Mouse (Mus musculus): ENCODE measurements around the gene Ackr4. TPM values are rescaled to one million over a fixed set of nuclear protein-coding genes. Genes with fewer than 3 reads are reported as not detected.

The Ackr4 gene
- polyA plus RNA-seq, 1 experiment = not detected

DNA sequence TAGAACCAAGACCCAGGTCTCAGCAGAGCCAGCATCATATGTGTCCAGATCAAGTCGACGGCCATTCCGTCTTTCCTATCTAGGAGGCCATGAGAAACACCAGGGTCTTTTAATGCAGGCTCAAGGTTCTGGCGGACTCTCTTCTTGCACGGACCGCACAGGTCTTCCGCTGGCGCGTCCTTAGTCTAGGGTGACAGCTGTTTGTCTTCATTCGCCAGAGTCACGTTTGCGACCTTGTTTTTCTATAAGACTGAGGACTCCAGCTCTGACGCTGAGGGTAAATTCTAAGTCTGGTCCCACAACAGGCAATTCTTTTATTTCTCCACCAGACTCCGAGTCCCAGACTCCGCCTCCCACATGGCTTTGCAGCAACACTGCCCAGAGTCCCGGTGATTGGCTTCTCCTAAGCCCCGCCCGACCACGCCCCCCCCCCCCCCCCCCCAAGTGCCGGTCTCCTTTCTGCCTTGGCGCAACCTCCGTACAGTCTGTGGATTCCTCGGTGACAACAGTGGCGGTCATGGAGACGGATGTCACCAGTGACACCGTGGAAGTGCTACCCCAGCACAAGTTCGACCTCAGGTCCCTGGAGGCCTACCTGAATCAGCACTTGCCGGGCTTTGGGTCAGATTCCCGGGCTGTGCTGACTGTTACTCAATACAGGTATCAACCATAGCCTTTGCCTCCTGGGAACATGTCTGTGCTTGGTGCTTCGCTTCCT is 63.3 kb downstream of the Ackr4 start, which contains the start of gene Acad11:
Gene Acad11, plus strand, starts transcription at position 134 of the 718 bp plus-strand sequence.
- no peak for TF ChIP-seq GATA1 (IDR thresholded peaks at IDR 0.05; ENCODE audit: borderline replicate concordance, low read length)
- TF ChIP-seq FLI1 (IDR thresholded peaks at IDR 0.05; ENCODE audit: low read length) = no peak
- peak within 1 kb of the TSS; percentile 100 for H3K4me3 ChIP-seq (replicated peaks)
- no peaks in the 10 kb centered on the region for H3K9me3 ChIP-seq
- peaks cover 39% of the 10 kb centered on the region for H3K4me1 ChIP-seq
- H3K36me3 ChIP-seq (replicated peaks; ENCODE audit: low read length) = peaks cover 25% of the 10 kb centered on the region
- H3K27me3 ChIP-seq (replicated peaks) = no peaks in the 10 kb centered on the region

DNA sequence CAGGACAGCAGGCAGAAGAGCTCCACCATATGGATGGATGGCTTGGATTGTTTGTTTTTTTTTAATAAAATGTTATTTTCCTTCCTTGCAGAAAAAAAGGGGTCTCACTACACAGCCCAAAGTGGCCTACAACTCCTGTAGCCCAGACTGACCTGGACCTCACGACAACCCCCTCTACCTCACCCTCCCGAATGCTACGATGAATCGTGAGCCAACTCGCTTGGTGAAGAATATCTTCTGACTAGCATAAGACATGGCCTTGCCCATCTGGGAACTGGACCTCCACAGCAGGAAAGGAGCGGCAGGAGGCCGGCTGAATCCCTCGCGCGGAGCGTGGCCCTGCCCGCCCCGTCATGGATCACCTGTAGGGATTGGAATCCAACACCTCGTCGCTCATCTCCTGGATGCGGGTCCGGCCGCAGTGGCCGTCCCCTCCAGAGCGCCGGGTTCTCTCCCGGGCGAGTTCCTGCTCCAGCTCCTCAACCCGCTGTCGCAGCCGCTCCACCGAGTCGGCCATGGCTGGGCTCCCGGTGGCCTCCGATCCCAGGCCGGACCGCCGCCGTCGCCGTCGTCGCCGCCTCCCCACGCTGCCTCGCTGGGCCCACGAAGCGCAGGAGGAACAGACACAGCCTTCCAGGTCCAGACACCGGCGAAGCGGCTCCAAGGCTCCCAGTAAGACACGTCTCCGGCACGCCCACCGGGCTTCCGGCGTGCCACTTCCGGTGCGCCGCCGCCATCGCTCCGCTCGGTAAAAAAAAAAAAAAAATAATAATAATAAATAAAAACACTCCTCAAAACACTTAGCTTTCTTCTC is 64.1 kb downstream of the Ackr4 start, which contains the start of gene Uba5:
Gene Uba5, minus strand, starts transcription at position 705 of the 814 bp plus-strand sequence.
- Histone ChIP-seq H3K4me3 (replicated peaks) (peak within 1 kb of the TSS; percentile 100), H3K9me3 (no peaks in the 10 kb centered on the region), H3K27me3 (replicated peaks) (no peaks in the 10 kb centered on the region), H3K4me1 (peaks cover 46% of the 10 kb centered on the region), H3K36me3 (replicated peaks; ENCODE audit: low read length) (peaks cover 33% of the 10 kb centered on the region)
- TF ChIP-seq FLI1 (IDR thresholded peaks at IDR 0.05; ENCODE audit: low read length) = no peak; the same call in 1 of the 2 replicates
- no peak for TF ChIP-seq GATA1 (IDR thresholded peaks at IDR 0.05; ENCODE audit: borderline replicate concordance, low read length)

DNA sequence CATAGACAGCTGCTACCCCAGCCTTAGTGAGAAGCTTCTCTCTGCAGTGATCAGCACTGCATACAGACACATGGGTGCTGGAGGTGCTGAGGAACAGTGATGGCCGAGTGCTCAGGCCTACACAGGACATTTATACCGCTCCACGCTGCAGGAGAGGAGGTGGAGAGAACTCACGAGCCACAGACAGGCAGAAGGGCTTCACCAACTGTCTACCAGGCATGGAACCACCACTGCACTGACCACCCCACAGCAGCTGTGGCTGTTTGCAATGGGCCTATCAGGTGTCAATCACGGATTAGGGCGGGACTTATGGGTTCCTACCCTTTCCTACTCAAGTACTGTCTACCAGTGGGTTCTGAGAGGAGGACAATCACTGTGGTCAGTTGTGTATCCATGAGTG is 75.7 kb downstream of the Ackr4 start:
- H3K9me3 ChIP-seq = no peaks in the 10 kb centered on the region
- no peak for TF ChIP-seq GATA1 (IDR thresholded peaks at IDR 0.05; ENCODE audit: borderline replicate concordance, low read length)
- no peak for TF ChIP-seq FLI1 (IDR thresholded peaks at IDR 0.05; ENCODE audit: low read length)
- no peaks in the 10 kb centered on the region for H3K27me3 ChIP-seq (replicated peaks)
- H3K4me3 ChIP-seq (replicated peaks) = no peak overlapping the region
- peaks cover 97% of the 10 kb centered on the region for H3K36me3 ChIP-seq (replicated peaks; ENCODE audit: low read length)
- H3K4me1 ChIP-seq = peaks cover 8% of the 10 kb centered on the region

DNA sequence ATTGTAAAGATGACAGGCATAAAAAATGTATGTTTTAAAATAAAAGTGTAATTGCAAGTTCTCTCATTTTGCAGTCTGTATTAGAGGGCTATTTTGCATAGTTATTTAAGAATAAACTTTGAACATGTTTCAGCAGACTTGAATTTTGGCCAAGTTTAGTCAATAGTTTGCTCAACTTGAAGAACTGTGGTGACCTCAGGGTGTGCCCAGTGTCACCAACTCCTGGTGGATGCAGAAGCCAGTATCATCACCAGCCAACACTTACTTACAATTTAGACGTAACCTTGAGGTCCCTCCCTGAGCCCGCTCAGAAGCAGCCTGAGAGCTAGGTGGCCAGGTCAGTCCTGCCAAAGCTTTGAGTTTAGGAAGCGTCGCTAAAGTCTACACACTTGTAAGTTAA is 83.1 kb downstream of the Ackr4 start:
- TF ChIP-seq FLI1 (IDR thresholded peaks at IDR 0.05; ENCODE audit: low read length) = no peak
- TF ChIP-seq GATA1 (IDR thresholded peaks at IDR 0.05; ENCODE audit: borderline replicate concordance, low read length) = no peak

DNA sequence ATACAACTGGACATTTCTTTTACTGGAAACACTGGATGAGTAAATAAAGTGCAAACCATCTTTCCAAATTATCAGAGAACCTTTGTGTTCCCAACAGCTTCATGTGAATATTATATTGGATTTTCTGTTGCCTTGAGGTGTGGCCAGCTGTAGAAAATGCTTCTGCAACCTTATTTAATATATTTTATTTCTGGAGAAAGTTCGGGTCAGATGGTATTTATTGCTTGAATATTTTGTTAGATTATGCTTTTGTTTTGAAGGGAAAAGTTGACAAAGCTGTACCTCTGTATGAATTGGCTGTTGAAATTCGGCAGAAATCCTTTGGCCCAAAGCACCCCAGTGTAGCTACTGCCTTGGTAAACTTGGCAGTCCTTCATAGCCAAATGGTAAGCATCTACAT is 86.4 kb downstream of the Ackr4 start, which contains the start of gene Gm28305:
Gene Gm28305, plus strand, starts transcription at position 301 of the 400 bp plus-strand sequence.
- Histone ChIP-seq H3K27me3 (replicated peaks) (no peaks in the 10 kb centered on the region), H3K4me3 (replicated peaks) (no peak within 1 kb of the TSS)
- TF ChIP-seq FLI1 (IDR thresholded peaks at IDR 0.05; ENCODE audit: low read length) (no peak), GATA1 (IDR thresholded peaks at IDR 0.05; ENCODE audit: borderline replicate concordance, low read length) (no peak)

More for the DNA sequence above, 83.1 kb downstream of the Ackr4 start:
- no peaks in the 10 kb centered on the region for H3K27me3 ChIP-seq (replicated peaks)
- no peaks in the 10 kb centered on the region for H3K9me3 ChIP-seq
- peaks cover 35% of the 10 kb centered on the region for H3K36me3 ChIP-seq (replicated peaks; ENCODE audit: low read length)
- H3K4me3 ChIP-seq (replicated peaks) = no peak overlapping the region
- peaks cover 7% of the 10 kb centered on the region; the same call in 1 of the 2 replicates for H3K4me1 ChIP-seq

DNA sequence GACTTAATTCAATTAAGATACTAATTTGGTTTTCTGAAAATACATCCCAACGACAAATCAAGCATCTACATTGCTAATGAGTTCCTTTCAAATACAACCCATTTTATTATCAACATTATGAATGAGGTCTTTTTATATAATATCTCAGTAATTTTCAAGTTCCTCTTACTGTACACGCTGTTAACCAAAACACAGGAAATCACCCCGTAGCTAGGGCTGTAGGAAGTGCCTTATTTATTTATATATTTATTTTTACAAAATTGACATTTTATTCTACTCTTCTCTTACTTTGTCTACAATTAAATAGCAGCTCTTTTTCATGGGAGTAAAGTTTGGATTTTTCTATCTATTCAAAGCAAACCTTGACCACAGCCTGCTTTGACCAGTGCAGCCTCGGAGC is 87.0 kb downstream of the Ackr4 start:
- Histone ChIP-seq H3K4me1 (peaks cover 18% of the 10 kb centered on the region), H3K9me3 (no peaks in the 10 kb centered on the region), H3K27me3 (replicated peaks) (no peaks in the 10 kb centered on the region), H3K4me3 (replicated peaks) (no peak overlapping the region), H3K36me3 (replicated peaks; ENCODE audit: low read length) (peaks cover 14% of the 10 kb centered on the region)
- TF ChIP-seq GATA1 (IDR thresholded peaks at IDR 0.05; ENCODE audit: borderline replicate concordance, low read length) (no peak), FLI1 (IDR thresholded peaks at IDR 0.05; ENCODE audit: low read length) (no peak)

More for the DNA sequence above, 86.4 kb downstream of the Ackr4 start, which contains the start of gene Gm28305:
- Histone ChIP-seq H3K9me3 (no peaks in the 10 kb centered on the region), H3K4me1 (peaks cover 13% of the 10 kb centered on the region), H3K36me3 (replicated peaks; ENCODE audit: low read length) (peaks cover 18% of the 10 kb centered on the region)

DNA sequence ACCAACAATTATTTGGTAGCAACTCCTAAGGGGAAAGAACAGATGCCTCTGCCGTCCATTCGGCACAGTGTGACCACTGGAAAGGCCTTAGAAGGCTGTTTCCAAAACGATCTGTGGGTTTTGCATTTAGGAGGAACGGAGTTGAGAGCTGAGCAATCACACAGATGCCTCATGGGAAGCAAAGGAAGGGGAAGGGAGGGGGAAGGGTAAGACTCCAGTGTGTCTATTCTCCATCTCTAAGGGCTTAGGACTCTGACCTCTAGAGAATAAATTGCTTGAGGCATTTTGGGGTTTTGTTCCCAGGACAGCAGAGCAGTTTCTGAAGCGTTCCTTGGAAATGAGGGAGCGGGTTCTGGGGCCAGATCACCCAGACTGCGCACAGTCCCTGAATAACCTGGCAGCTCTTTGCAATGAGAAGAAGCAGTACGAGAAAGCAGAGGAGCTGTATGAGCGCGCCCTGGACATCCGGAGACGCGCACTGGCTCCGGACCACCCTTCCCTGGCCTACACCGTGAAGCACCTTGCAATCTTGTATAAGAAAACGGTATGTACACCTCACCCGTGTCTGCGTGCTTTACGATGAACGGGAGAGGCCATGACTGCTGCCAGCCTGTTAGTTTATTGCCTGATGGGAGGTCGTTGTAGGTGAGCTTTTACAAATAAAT is 87.6 kb downstream of the Ackr4 start:
- no peaks in the 10 kb centered on the region for H3K27me3 ChIP-seq (replicated peaks)
- no peak for TF ChIP-seq FLI1 (IDR thresholded peaks at IDR 0.05; ENCODE audit: low read length)
- no peak for TF ChIP-seq GATA1 (IDR thresholded peaks at IDR 0.05; ENCODE audit: borderline replicate concordance, low read length)

DNA sequence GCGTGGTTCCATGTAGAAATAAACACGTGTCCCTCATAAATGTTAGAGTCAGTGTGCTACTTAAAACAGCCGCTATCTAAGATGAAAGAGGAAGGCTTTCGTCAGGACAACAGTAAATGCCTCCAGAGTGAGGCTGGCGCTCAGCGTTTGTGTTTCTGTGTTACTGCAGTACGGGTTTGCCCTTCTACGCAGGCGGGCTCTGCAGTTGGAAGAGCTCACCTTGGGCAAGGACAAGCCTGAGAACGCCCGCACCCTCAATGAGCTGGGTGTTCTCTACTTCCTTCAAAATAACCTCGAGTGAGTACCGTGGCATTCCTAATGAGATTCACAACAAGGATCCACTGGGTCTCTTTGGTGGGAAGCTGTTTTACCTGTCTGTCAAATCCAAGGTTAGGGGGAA is 88.5 kb downstream of the Ackr4 start:
- no peak overlapping the region for H3K4me3 ChIP-seq (replicated peaks)
- TF ChIP-seq FLI1 (IDR thresholded peaks at IDR 0.05; ENCODE audit: low read length) = no peak
- no peak for TF ChIP-seq GATA1 (IDR thresholded peaks at IDR 0.05; ENCODE audit: borderline replicate concordance, low read length)

More for the DNA sequence above, 87.6 kb downstream of the Ackr4 start:
- no peak overlapping the region for H3K4me3 ChIP-seq (replicated peaks)
- H3K4me1 ChIP-seq = peaks cover 18% of the 10 kb centered on the region
- peaks cover 12% of the 10 kb centered on the region for H3K36me3 ChIP-seq (replicated peaks; ENCODE audit: low read length)
- no peaks in the 10 kb centered on the region for H3K9me3 ChIP-seq

DNA sequence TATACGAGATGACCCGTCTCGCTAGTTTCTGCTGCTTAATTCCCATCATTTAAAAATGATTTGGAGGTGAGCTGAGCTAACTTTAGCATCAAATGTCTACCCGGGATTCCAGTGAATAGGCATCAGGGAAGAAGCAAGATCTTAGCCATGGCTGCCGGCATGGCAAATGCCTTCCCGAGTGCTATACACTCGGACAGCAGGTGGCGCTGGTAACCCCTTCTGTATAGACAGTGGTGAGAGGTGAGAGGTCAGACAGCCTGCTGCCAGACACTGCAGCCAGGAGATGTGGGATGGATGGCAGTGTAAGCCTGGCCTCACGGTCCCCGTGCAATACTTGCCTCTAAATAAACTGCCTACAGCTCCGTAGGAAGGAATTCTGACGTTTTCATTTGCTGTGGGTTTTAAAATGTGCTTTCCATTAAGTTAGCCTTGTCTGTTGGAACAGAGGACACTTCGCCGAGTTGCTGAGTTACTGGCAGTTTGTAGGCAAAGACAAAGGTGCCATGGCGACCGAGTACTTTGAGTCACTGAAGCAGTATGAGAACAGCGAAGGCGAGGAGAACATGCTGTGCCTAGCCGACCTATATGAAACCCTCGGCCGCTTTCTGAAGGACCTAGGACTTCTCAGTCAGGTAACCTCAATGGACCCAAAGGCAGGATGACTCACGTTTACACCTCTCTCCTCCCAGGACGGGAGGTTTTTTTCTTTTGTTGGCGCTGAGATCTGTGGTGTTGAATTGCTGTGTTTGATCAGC is 91.3 kb downstream of the Ackr4 start:
- H3K4me1 ChIP-seq = peaks cover 14% of the 10 kb centered on the region
- TF ChIP-seq GATA1 (IDR thresholded peaks at IDR 0.05; ENCODE audit: borderline replicate concordance, low read length) = no peak
- no peak for TF ChIP-seq FLI1 (IDR thresholded peaks at IDR 0.05; ENCODE audit: low read length)
- peak overlapping the region; percentile 33 for H3K4me3 ChIP-seq (replicated peaks)
- peaks cover 10% of the 10 kb centered on the region for H3K36me3 ChIP-seq (replicated peaks; ENCODE audit: low read length)
- H3K27me3 ChIP-seq (replicated peaks) = no peaks in the 10 kb centered on the region
- no peaks in the 10 kb centered on the region for H3K9me3 ChIP-seq

More for the DNA sequence above, 88.5 kb downstream of the Ackr4 start:
- H3K27me3 ChIP-seq (replicated peaks) = no peaks in the 10 kb centered on the region
- no peaks in the 10 kb centered on the region for H3K9me3 ChIP-seq
- peaks cover 18% of the 10 kb centered on the region for H3K4me1 ChIP-seq
- peaks cover 12% of the 10 kb centered on the region for H3K36me3 ChIP-seq (replicated peaks; ENCODE audit: low read length)

Measured in megakaryocyte, embryonic 14.5 days (primary cell).